Mouse (Mus musculus) testis, postnatal 10 days (tissue): Measurements from ENCODE around the gene Rasgrp3.
"Not testable (repeated sequence)": the region's sequence is repeated elsewhere in the genome, so short reads cannot be mapped to it uniquely, and the experiment has no call there.

ENCODE experiments used
- DNase-seq: peaks from one replicate; pipeline ENCODE4 v3.0.0; 2021; ENCODE audit warnings: low spot score

Rasgrp3 gene

GRCm38 (mm10) chr17:75435599-75435998 is at the start of gene Rasgrp3:
Gene Rasgrp3, plus strand, starts transcription at chr17:75435896.
- DNase-seq: no peak

GRCm38 (mm10) chr17:75388402-75388801 is 47.3 kb upstream of the Rasgrp3 start:
- no peak for DNase-seq

GRCm38 (mm10) chr17:75390142-75390541 is 45.6 kb upstream of the Rasgrp3 start:
- no peak for DNase-seq

DNA sequence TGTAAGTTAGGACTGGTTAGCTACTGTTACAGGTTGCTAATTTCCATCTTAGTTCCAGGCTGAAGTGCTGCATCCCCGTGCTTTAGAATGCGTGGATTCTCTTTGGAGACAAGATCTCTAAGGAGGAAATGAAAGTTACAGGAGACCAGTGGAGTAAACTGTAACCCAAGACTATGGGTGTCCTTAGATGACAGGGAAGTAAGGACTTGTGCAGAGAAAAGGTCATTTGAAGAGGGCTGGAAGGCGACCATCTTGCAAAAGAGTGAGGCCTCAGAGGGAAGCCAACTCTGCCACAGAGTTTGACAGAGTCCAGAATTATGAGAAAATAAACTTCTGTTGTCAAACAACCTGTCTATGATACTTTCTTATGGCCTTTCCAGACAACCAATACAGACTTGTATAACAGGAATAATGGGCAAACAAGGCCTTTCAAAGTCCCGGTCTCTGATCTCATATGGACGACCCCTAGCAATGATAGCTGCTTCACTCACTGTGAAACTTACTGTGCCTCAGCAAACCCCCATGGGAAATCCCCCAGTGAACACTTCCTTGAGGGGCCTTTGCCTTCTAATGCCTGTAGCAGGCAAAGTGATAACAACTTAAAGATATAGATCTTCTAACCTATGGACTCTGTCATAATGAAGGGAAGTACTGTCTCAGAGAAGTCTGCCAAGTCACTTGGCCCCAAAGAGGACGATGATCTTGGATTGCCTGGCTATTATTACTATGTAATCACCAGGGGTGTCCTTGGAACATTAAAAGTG is 44.1 kb upstream of the Rasgrp3 start:
- no peak for DNase-seq

- DNase-seq: no peak
Measured at GRCm38 (mm10) chr17:75406405-75406804, 29.3 kb upstream of the Rasgrp3 start.

DNA sequence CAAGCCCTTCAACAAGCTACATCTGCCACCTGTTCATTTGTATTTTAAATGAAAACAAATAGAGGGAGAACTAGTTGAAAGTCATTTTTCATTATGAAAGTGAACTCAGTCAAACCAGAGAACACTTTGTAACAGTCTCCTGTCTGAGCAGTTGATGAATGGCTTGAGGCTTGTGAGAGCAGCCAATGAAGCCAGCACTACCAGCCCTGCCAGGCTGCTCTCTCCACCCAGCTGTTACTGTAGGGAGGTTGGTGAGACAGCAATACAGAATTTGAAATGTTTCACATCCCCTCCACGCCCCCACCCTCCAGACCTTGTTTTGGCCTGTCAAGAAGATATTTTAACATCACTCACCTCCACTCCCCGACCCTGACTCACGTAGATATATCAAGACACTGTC is 18.8 kb upstream of the Rasgrp3 start:
- no peak for DNase-seq

- DNase-seq: no peak
Measured at GRCm38 (mm10) chr17:75434152-75434551, 1.5 kb upstream of the Rasgrp3 start.

DNA sequence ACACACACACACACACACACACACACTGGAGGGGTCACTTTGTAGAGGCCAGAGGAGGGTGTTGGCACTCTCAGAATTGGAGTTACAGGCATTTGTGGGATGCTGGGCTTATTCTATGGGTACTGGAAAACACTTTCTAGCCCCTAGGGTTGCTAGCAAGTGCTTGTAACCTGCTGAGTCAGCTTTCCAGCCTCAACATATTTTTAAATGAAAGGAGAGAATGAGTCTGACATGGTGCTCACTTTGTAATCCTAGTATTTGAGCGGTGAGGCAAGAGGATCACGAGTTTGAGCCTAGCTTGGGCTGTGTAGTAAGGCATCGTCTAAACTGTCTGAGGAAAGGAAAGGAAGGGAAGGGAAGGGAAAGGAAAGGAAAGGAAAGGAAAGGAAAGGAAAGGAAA is 825 bp upstream of the Rasgrp3 start:
- no peak for DNase-seq

GRCm38 (mm10) chr17:75436095-75436494 is 399 bp downstream of the Rasgrp3 start:
- no peak for DNase-seq

DNA sequence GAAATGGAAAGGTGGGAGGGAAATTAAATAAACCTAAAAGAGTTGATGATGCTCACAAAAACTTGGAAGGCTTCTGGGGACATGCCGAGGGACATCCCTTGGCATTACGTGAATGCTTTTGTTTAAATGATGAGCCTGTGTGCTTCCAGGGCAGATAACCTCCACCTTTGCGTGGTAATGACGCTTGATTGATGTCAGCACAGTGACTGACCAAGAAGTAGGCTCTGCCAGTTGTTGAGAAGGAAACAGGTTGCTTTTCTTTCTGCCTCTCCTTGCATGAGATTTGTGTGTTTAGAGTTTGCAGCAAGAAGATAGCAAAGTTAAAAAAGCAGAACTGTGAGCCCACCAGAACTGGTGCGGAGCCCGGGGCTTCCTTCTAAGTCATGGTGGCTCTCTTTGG is 1.1 kb downstream of the Rasgrp3 start:
- DNase-seq: no peak

GRCm38 (mm10) chr17:75437239-75437750 is 1.6 kb downstream of the Rasgrp3 start:
- no peak for DNase-seq

- DNase-seq: no peak
Measured at GRCm38 (mm10) chr17:75438162-75438561, 2.5 kb downstream of the Rasgrp3 start.

DNA sequence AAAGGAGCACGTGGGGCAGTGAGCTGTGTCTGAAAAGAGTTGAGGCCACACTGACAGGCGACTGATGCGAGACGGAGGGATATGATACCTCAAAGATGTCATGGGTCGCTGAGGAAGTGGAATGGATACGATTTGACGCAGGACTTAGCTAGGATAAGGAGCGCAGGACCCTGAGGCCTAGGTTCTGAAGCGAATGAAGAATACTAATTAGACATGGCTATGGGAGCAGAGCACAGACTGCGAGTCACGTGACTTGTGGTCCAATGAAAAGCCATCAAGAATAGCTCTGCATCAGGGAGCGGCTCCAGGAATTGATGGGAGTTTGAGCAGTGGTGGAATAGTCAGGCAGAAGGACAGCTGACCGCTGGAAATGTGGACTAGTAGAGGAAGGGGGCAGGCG is 3.4 kb downstream of the Rasgrp3 start:
- no peak for DNase-seq

DNA sequence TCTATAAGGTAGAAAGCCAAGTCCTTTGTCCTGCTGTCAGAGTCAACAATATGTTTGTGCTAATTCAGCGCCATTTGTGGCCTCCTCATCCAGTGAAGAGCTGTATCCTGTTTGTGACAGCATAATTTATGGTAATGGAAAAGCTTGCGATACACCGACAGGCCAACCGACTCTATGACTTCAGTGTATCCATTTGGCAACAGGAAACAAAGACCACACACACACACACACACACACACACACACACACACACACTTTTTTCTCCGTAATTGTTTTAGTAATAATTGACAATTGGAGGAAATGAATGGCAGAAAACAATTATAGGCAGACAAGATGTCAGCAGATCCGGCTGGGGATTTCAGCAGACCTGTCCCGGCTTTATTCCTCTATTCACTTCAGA is 4.9 kb downstream of the Rasgrp3 start:
- no peak for DNase-seq

- DNase-seq: no peak
Measured at GRCm38 (mm10) chr17:75441260-75441830, 5.6 kb downstream of the Rasgrp3 start.

- no peak for DNase-seq
Measured at GRCm38 (mm10) chr17:75442352-75442751, 6.7 kb downstream of the Rasgrp3 start.

DNA sequence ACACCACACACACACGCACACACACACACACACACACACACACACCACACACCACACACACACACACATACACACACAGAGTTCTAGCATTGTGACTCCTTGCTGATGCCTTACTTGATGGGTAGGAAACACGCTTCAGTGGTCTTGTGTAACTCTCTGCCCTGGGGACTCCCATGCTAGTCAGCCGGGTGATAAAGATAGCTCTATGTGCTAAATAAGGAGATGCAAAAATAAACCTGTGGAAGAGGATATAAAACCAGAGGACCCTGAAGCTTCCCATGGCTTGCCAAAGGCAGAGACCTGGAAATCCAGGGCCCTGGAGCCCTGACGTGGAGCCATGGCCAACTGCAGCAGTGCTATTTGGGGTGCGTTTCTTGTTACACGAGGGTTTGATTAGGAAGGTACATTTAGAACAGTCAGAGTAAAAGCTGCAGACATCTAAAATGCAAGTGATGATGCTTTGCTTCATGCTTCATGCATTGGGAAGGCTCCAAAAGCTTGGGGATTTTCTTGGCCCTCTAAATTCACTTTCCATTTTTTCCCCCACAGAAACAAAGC is 7.4 kb downstream of the Rasgrp3 start:
- DNase-seq: no peak

- DNase-seq: no peak
Measured at GRCm38 (mm10) chr17:75448257-75448656, 12.6 kb downstream of the Rasgrp3 start.

DNA sequence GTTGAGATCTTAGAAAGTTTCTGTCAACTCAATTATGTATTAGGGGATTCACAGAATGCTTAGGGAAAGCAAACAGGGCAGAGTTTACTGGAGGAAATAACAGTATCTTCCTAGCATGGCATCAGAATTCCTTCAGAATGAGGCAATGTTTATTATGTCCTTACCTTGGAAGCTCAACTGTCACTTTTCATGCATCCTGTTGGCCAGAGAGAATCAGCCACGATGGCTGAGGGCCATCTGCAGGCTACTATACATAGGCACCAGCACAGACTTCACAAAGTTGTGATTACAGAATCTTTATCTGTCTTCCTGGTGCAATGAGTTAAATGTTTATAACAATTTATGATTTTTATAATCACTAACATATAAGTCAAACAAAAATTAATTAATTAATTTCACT is 13.3 kb downstream of the Rasgrp3 start:
- DNase-seq: no peak

- DNase-seq: no peak
Measured at GRCm38 (mm10) chr17:75452313-75452712, 16.6 kb downstream of the Rasgrp3 start.

DNA sequence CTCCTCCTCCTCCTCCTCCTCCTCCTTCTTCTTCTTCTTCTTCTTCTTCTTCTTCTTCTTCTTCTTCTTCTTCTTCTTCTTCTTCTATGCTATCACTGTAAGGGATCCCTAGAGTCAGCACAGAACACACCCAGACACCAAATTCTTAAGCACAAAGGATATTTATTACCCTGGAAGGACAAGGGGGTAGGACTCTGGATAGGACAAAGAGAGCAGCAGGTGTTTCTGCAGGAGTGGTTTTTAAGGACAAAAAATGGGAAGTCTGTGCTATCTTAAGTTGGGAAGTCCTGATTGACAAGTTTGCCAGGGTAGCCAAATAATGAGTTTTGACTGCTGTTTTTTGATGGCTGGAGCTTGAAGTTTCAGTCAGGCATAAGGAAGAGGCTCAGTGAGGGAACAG is 17.9 kb downstream of the Rasgrp3 start:
- no peak for DNase-seq

- not testable (repeated sequence) for DNase-seq
Measured at GRCm38 (mm10) chr17:75456096-75456495, 20.4 kb downstream of the Rasgrp3 start.

DNA sequence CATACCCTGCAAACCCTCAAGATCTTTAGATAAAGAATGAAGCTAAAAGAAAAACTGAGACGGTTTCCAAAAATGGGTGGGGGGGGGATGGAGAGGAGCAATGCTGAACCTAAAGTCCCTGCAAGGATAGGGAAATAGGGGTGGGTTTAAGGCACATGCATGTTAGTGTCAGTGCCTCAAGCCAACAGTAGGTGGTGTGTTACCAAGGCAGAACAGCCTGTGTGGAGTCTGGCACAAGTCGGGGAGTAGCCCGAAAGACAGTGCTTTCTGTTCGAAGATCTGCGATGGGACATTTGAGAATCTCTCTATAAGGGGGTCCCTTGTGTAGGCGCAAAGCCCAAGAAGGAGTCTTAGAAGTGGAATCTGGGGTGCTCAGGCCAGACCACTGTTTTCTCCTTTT is 24.9 kb downstream of the Rasgrp3 start:
- DNase-seq: no peak
